Mouse (Mus musculus) c-Kit-negative CD71-positive TER-119-positive erythroid progenitor cells, embryonic 14.5 days (primary cell): ENCODE results near the gene Wt1.

Experiments
- DNase-seq: peaks from one replicate; pipeline ENCODE4 v3.0.0-alpha.2; 2013; ENCODE audit warnings: low read depth, low spot score

The Wt1 gene

GRCm38 (mm10) chr2:105126691-105127530, 582 bp downstream of the Wt1 start:
- no peak for DNase-seq

- DNase-seq = no peak
Measured at GRCm38 (mm10) chr2:105127531-105128480, 1.5 kb downstream of the Wt1 start.

GRCm38 (mm10) chr2:105128564-105128963, 2.2 kb downstream of the Wt1 start:
- DNase-seq = no peak

- no peak for DNase-seq
Measured at GRCm38 (mm10) chr2:105130351-105131060, 4.2 kb downstream of the Wt1 start.

- DNase-seq = no peak
Measured at GRCm38 (mm10) chr2:105131061-105131810, 4.9 kb downstream of the Wt1 start.

- DNase-seq = no peak
Measured at GRCm38 (mm10) chr2:105131811-105132100, 5.4 kb downstream of the Wt1 start.

- DNase-seq = no peak
Measured at GRCm38 (mm10) chr2:105132300-105132699, 6.0 kb downstream of the Wt1 start.

- DNase-seq = no peak
Measured at GRCm38 (mm10) chr2:105132933-105133795, 6.8 kb downstream of the Wt1 start.

GRCm38 (mm10) chr2:105134296-105134695, 8.0 kb downstream of the Wt1 start:
- no peak for DNase-seq

- DNase-seq = no peak
Measured at GRCm38 (mm10) chr2:105139471-105139870, 13.1 kb downstream of the Wt1 start.

GRCm38 (mm10) chr2:105141371-105141770, 15.0 kb downstream of the Wt1 start:
- DNase-seq = no peak

- no peak for DNase-seq
Measured at GRCm38 (mm10) chr2:105143731-105144130, 17.4 kb downstream of the Wt1 start.

GRCm38 (mm10) chr2:105151544-105151943, 25.2 kb downstream of the Wt1 start:
- no peak for DNase-seq

GRCm38 (mm10) chr2:105153046-105153445, 26.7 kb downstream of the Wt1 start:
- DNase-seq = no peak

GRCm38 (mm10) chr2:105160949-105161348, 34.6 kb downstream of the Wt1 start:
- DNase-seq = no peak

GRCm38 (mm10) chr2:105162763-105163162, 36.4 kb downstream of the Wt1 start:
- no peak for DNase-seq

- DNase-seq = no peak
Measured at GRCm38 (mm10) chr2:105168137-105168536, 41.8 kb downstream of the Wt1 start.

GRCm38 (mm10) chr2:105174254-105174653, 47.9 kb downstream of the Wt1 start:
- DNase-seq = no peak

GRCm38 (mm10) chr2:105178871-105179270, 52.5 kb downstream of the Wt1 start:
- DNase-seq = no peak

- no peak for DNase-seq
Measured at GRCm38 (mm10) chr2:105182501-105182900, 56.2 kb downstream of the Wt1 start.
